Comparison of ENCODE assay signal across 13 mouse cellular contexts in genomic region chr10:79729357-79729965, GRCm38 (mm10). TPM values are rescaled to one million over a fixed set of nuclear protein-coding genes. Genes with fewer than 3 reads are reported as not detected.
DNase-seq lines count a peak whose midpoint lies in the region; ATAC-seq and TF ChIP-seq lines count a peak whose summit lies in the region.
"Had no signal": no experiment of that assay in that cellular context is flagged by ENCODE, and none has a peak within 500 bp of the region (broad histone marks: within the 10 kb centered on the region; RNA-seq: fewer than 3 reads in every experiment).

No protein-coding gene starts in this region.

- peak overlapping the region; percentile 31 for H3K27ac ChIP-seq in heart, adult 2 months
- no peak overlapping the region for H3K27ac ChIP-seq in heart, embryonic 15.5 days
- H3K27ac ChIP-seq: limb, embryonic 10.5 days; lung, embryonic 15.5 days; midbrain, embryonic 15.5 days had no signal

- peaks cover 5% of the 10 kb centered on the region; the same call in 1 of the 2 replicates for H3K4me1 ChIP-seq in heart, adult 2 months (ENCODE audit: control insufficient read depth, insufficient read depth, low read length)
- H3K4me1 ChIP-seq in lung, adult 2 months (ENCODE audit: control insufficient read depth, insufficient read depth, low read length) = peaks cover 5% of the 10 kb centered on the region; the same call in 1 of the 2 replicates
- H3K4me1 ChIP-seq in heart, embryonic 15.5 days (replicated peaks) = peaks cover 8% of the 10 kb centered on the region
- H3K4me1 ChIP-seq: lung, embryonic 15.5 days; midbrain, embryonic 15.5 days had no signal

- WGBS in heart, adult 2 months = 40% methylated on average over 13 of the region's 13 CpGs
- WGBS in lung, adult 2 months = 40% methylated on average over 13 of the region's 13 CpGs
- WGBS in heart, embryonic 15.5 days = 55% methylated on average over 13 of the region's 13 CpGs

- no peaks in the 10 kb centered on the region for H3K27me3 ChIP-seq in heart, adult 2 months (ENCODE audit: control insufficient read depth, insufficient read depth, low read length)
- peaks cover 8% of the 10 kb centered on the region for H3K27me3 ChIP-seq in heart, embryonic 15.5 days
- H3K27me3 ChIP-seq: lung, embryonic 15.5 days; midbrain, embryonic 15.5 days had no signal

- TF ChIP-seq CTCF in heart, adult 2 months (IDR thresholded peaks at IDR 0.05) = no peak
- TF ChIP-seq CTCF in lung, adult 2 months (IDR thresholded peaks at IDR 0.05; ENCODE audit: insufficient read depth, low read length) = no peak

- peak; percentile 58 to 60 for DNase-seq in heart, adult 2 months
- DNase-seq in heart, postnatal 36 days = no peak
- DNase-seq in lung, postnatal 10 days = peak; percentile 48
- no peak for DNase-seq in lung, adult 2 months
- DNase-seq in testis, postnatal 10 days (ENCODE audit: low spot score) = no peak
- DNase-seq: kidney, adult 18-20 months had no signal

- intact Hi-C loops in heart, adult 2 months (cut with DNase I) = no loop called here
- intact Hi-C loops in heart, postnatal 36 days (cut with DNase I) = no loop called here

- H3K4me3 ChIP-seq in heart, adult 2 months = no peak overlapping the region
- H3K4me3 ChIP-seq in lung, adult 2 months (replicated peaks; ENCODE audit: extremely low read depth, low read depth, low read length) = no peak overlapping the region
- peak overlapping the region; percentile 5; the same call in 1 of the 2 replicates for H3K4me3 ChIP-seq in heart, embryonic 15.5 days
- H3K4me3 ChIP-seq: limb, embryonic 10.5 days; lung, embryonic 15.5 days; midbrain, embryonic 15.5 days had no signal

- H3K9ac ChIP-seq in heart, adult 2 months (ENCODE audit: low read depth, low read length) = peak overlapping the region; percentile 26
- H3K9ac ChIP-seq in heart, embryonic 15.5 days = no peak overlapping the region
- H3K9ac ChIP-seq: lung, embryonic 15.5 days; midbrain, embryonic 15.5 days had no signal

- 0 out of 2 replicates have a peak, but pooled peaks have one; percentile 11 for ATAC-seq in heart, embryonic 15.5 days (replicated peaks; ENCODE audit: insufficient number of reproducible peaks, insufficient read depth, low FRiP score, low read depth)
- peak; percentile 2; the same call in 1 of the 2 replicates for ATAC-seq in megakaryocyte progenitor cell, adult 5-6 weeks (replicated peaks; ENCODE audit: poor library complexity)
- ATAC-seq: activated CD4-positive, CD25-positive, alpha-beta regulatory T cell, adult 4 months; midbrain, embryonic 15.5 days had no signal

- H3K36me3 ChIP-seq in heart, adult 2 months (ENCODE audit: control insufficient read depth, insufficient read depth, low read length) = no peaks in the 10 kb centered on the region
- peaks cover 9% of the 10 kb centered on the region for H3K36me3 ChIP-seq in heart, embryonic 15.5 days

- H3K4me2 ChIP-seq in heart, embryonic 15.5 days = peak overlapping the region; percentile 44
- H3K4me2 ChIP-seq: lung, embryonic 15.5 days; midbrain, embryonic 15.5 days had no signal

- no peaks in the 10 kb centered on the region for H3K79me2 ChIP-seq in heart, adult 2 months (replicated peaks; ENCODE audit: control insufficient read depth, insufficient read depth, low read length)

- 0 out of 2 replicates have a peak, but pooled peaks have one; percentile 32 for TF ChIP-seq EP300 in heart, adult 2 months (IDR thresholded peaks at IDR 0.05; ENCODE audit: insufficient read depth, low read depth, low read length)

- no peak for TF ChIP-seq POLR2A in heart, adult 2 months (IDR thresholded peaks at IDR 0.05; ENCODE audit: insufficient read depth, low read depth, low read length)
- TF ChIP-seq POLR2A in lung, adult 2 months (IDR thresholded peaks at IDR 0.05; ENCODE audit: borderline replicate concordance, extremely low read depth, low read depth, low read length) = no peak

- H3K9me3 ChIP-seq in heart, embryonic 15.5 days (replicated peaks) = no peaks in the 10 kb centered on the region
- H3K9me3 ChIP-seq: limb, embryonic 10.5 days; lung, embryonic 15.5 days; midbrain, embryonic 15.5 days had no signal

RNA-seq across cellular contexts. Expression of gene Hcn2, which starts 13.0 kb away (rescaled TPM):
- total RNA-seq in heart, adult 2 months (2021) = 10 to 100 TPM; 17.0 to 17.5 TPM
- polyA plus RNA-seq in heart, adult 2 months (2012; rRNA removed) = 23.8 and 33.5 TPM in 2 replicates
- 10 to 100 TPM; 20.0 to 26.8 TPM for total RNA-seq in heart, postnatal 36 days (2021)
- 3.0 and 3.9 TPM in 2 replicates for polyA plus RNA-seq in lung, adult 2 months (2012; rRNA removed)
- 0.08 and 0.09 TPM in 2 replicates for polyA plus RNA-seq in heart, embryonic 15.5 days (2015; fragmentation: Nextera tagmentation; extraction: Ambion mirVana)
- not detected in 2 replicates for total RNA-seq in megakaryocyte progenitor cell, adult 5-6 weeks (2015)
- not detected in 2 replicates for total RNA-seq in megakaryocyte progenitor cell, adult 5-6 weeks (2017)
- total RNA-seq: neutrophil, adult 5-6 weeks had no signal
- polyA plus RNA-seq: activated CD4-positive, CD25-positive, alpha-beta regulatory T cell, adult 4 months had no signal

RNA-seq across cellular contexts. Expression of gene Polrmt, which starts 16.9 kb away (rescaled TPM):
- 10 to 100 TPM; 42.2 to 44.7 TPM for total RNA-seq in heart, adult 2 months (2021)
- 47.0 and 52.3 TPM in 2 replicates for polyA plus RNA-seq in heart, adult 2 months (2012; rRNA removed)
- 10 to 100 TPM; 42.3 to 48.0 TPM for total RNA-seq in heart, postnatal 36 days (2021)
- 42.0 and 46.2 TPM in 2 replicates for polyA plus RNA-seq in lung, adult 2 months (2012; rRNA removed)
- polyA plus RNA-seq in heart, embryonic 15.5 days (2015; fragmentation: Nextera tagmentation; extraction: Ambion mirVana) = 30.0 and 36.5 TPM in 2 replicates
- 36.9 and 46.9 TPM in 2 replicates for total RNA-seq in megakaryocyte progenitor cell, adult 5-6 weeks (2015)
- 10.8 and 14.6 TPM in 2 replicates for total RNA-seq in megakaryocyte progenitor cell, adult 5-6 weeks (2017)

RNA-seq across cellular contexts. Expression of gene Bsg, which starts 25.2 kb away (rescaled TPM):
- total RNA-seq in heart, adult 2 months (2021) = 1,000 to 10,000 TPM; 1,364 to 1,491 TPM
- 1,570 and 1,684 TPM in 2 replicates for polyA plus RNA-seq in heart, adult 2 months (2012; rRNA removed)
- total RNA-seq in heart, postnatal 36 days (2021) = 1,000 to 10,000 TPM; 1,389 to 1,395 TPM
- 684 and 692 TPM in 2 replicates for polyA plus RNA-seq in lung, adult 2 months (2012; rRNA removed)
- polyA plus RNA-seq in heart, embryonic 15.5 days (2015; fragmentation: Nextera tagmentation; extraction: Ambion mirVana) = 998 and 1,017 TPM in 2 replicates
- 441 and 471 TPM in 2 replicates for total RNA-seq in megakaryocyte progenitor cell, adult 5-6 weeks (2015)
- total RNA-seq in megakaryocyte progenitor cell, adult 5-6 weeks (2017) = 272 TPM in 2 replicates

RNA-seq across cellular contexts. Expression of gene Fgf22, which starts 25.4 kb away (rescaled TPM):
- not detected for total RNA-seq in heart, adult 2 months (2021)
- not detected in 2 replicates for polyA plus RNA-seq in heart, adult 2 months (2012; rRNA removed)
- total RNA-seq in heart, postnatal 36 days (2021) = not detected
- 0.10 and 1.0 TPM in 2 replicates for polyA plus RNA-seq in lung, adult 2 months (2012; rRNA removed)
- 0.06 and 0.16 TPM in 2 replicates for polyA plus RNA-seq in heart, embryonic 15.5 days (2015; fragmentation: Nextera tagmentation; extraction: Ambion mirVana)
- not detected in 2 replicates for total RNA-seq in megakaryocyte progenitor cell, adult 5-6 weeks (2015)
- total RNA-seq in megakaryocyte progenitor cell, adult 5-6 weeks (2017) = not detected in 2 replicates
- total RNA-seq: neutrophil, adult 5-6 weeks had no signal
- polyA plus RNA-seq: activated CD4-positive, CD25-positive, alpha-beta regulatory T cell, adult 4 months had no signal

RNA-seq across cellular contexts. Expression of gene Rnf126, which starts 37.3 kb away (rescaled TPM):
- 10 to 100 TPM; 22.9 to 23.6 TPM for total RNA-seq in heart, adult 2 months (2021)
- polyA plus RNA-seq in heart, adult 2 months (2012; rRNA removed) = 41.4 and 48.0 TPM in 2 replicates
- total RNA-seq in heart, postnatal 36 days (2021) = 10 to 100 TPM; 23.6 to 24.6 TPM
- 103 and 134 TPM in 2 replicates for polyA plus RNA-seq in lung, adult 2 months (2012; rRNA removed)
- polyA plus RNA-seq in heart, embryonic 15.5 days (2015; fragmentation: Nextera tagmentation; extraction: Ambion mirVana) = 54.0 and 65.5 TPM in 2 replicates
- total RNA-seq in megakaryocyte progenitor cell, adult 5-6 weeks (2015) = 55.6 and 63.0 TPM in 2 replicates
- 18.4 and 20.2 TPM in 2 replicates for total RNA-seq in megakaryocyte progenitor cell, adult 5-6 weeks (2017)

Comparison
In these comparisons a context has a peak if more than half of its experiments do, and no peak if none do; other contexts are left out.
1. DNase-seq: peak in heart, adult 2 months (2 of 2) and lung, postnatal 10 days (single experiment); none in heart, postnatal 36 days (0 of 2), lung, adult 2 months (single experiment) and testis, postnatal 10 days (single experiment).
2. RNA of gene Hcn2, which starts 13.0 kb away (total RNA-seq): 20.0 to 26.8 TPM in heart, postnatal 36 days and 17.0 to 17.5 TPM in heart, adult 2 months; not detected in megakaryocyte progenitor cell, adult 5-6 weeks; every median in the first group is over 10 times any median in the second.